Mouse (Mus musculus): ENCODE results near the gene Nxph1. TPM values are rescaled to one million over a fixed set of nuclear protein-coding genes. Genes with fewer than 3 reads are reported as not detected.

Nxph1 gene
- polyA plus RNA-seq, 1 experiment = not detected

- 14% methylated on average over 25 of the region's 25 CpGs for WGBS
- H3K27ac ChIP-seq (ENCODE audit: insufficient read depth, low read depth, low read length) = 0 out of 2 replicates have a peak overlapping the region, but pooled peaks have one; percentile 2
- H3K4me1 ChIP-seq (ENCODE audit: control insufficient read depth, insufficient read depth, low read length) = peaks cover 10% of the 10 kb centered on the region
- TF ChIP-seq POLR2A (IDR thresholded peaks at IDR 0.05; ENCODE audit: insufficient read depth, low read depth, low read length) (no peak), CTCF (IDR thresholded peaks at IDR 0.05; ENCODE audit: insufficient read depth, low read depth, low read length) (no peak)
- H3K4me3 ChIP-seq (ENCODE audit: insufficient read depth, low read depth, low read length) = peak overlapping the region; percentile 31
Observed at GRCm38 (mm10) chr6:8956743-8957528, 8.7 kb downstream of the Nxph1 start.

GRCm38 (mm10) chr6:8957529-8957887 is 9.3 kb downstream of the Nxph1 start:
- Histone ChIP-seq H3K27ac (ENCODE audit: insufficient read depth, low read depth, low read length) (no peak overlapping the region), H3K4me3 (ENCODE audit: insufficient read depth, low read depth, low read length) (0 out of 2 replicates have a peak overlapping the region, but pooled peaks have one; percentile 31), H3K4me1 (ENCODE audit: control insufficient read depth, insufficient read depth, low read length) (peaks cover 10% of the 10 kb centered on the region)
- TF ChIP-seq POLR2A (IDR thresholded peaks at IDR 0.05; ENCODE audit: insufficient read depth, low read depth, low read length) = no peak
- TF ChIP-seq CTCF (IDR thresholded peaks at IDR 0.05; ENCODE audit: insufficient read depth, low read depth, low read length) = no peak
- WGBS = 24% methylated on average over 15 of the region's 15 CpGs

- peak overlapping the region; percentile 29 for H3K4me3 ChIP-seq (ENCODE audit: insufficient read depth, low read depth, low read length)
- 10% methylated on average over 28 of the region's 28 CpGs for WGBS
- TF ChIP-seq POLR2A (IDR thresholded peaks at IDR 0.05; ENCODE audit: insufficient read depth, low read depth, low read length) = no peak
- 0 out of 2 replicates have a peak, but pooled peaks have one; percentile 14 for TF ChIP-seq CTCF (IDR thresholded peaks at IDR 0.05; ENCODE audit: insufficient read depth, low read depth, low read length)
- no peak overlapping the region for H3K27ac ChIP-seq (ENCODE audit: insufficient read depth, low read depth, low read length)
- H3K4me1 ChIP-seq (ENCODE audit: control insufficient read depth, insufficient read depth, low read length) = peaks cover 10% of the 10 kb centered on the region
Observed at GRCm38 (mm10) chr6:8958081-8958919, 10.1 kb downstream of the Nxph1 start.

- TF ChIP-seq POLR2A (IDR thresholded peaks at IDR 0.05; ENCODE audit: insufficient read depth, low read depth, low read length) (no peak), CTCF (IDR thresholded peaks at IDR 0.05; ENCODE audit: insufficient read depth, low read depth, low read length) (no peak)
- Histone ChIP-seq H3K4me1 (ENCODE audit: control insufficient read depth, insufficient read depth, low read length) (peaks cover 10% of the 10 kb centered on the region), H3K27ac (ENCODE audit: insufficient read depth, low read depth, low read length) (no peak overlapping the region), H3K4me3 (ENCODE audit: insufficient read depth, low read depth, low read length) (no peak overlapping the region)
- WGBS = 71% methylated on average over 4 of the region's 4 CpGs
Observed at GRCm38 (mm10) chr6:8959810-8960209, 11.6 kb downstream of the Nxph1 start.

- no peak overlapping the region for H3K4me3 ChIP-seq (ENCODE audit: insufficient read depth, low read depth, low read length)
- no peak for TF ChIP-seq CTCF (IDR thresholded peaks at IDR 0.05; ENCODE audit: insufficient read depth, low read depth, low read length)
- TF ChIP-seq POLR2A (IDR thresholded peaks at IDR 0.05; ENCODE audit: insufficient read depth, low read depth, low read length) = no peak
- 69% methylated on average over 2 of the region's 2 CpGs for WGBS
- no peak overlapping the region for H3K27ac ChIP-seq (ENCODE audit: insufficient read depth, low read depth, low read length)
- H3K4me1 ChIP-seq (ENCODE audit: control insufficient read depth, insufficient read depth, low read length) = no peaks in the 10 kb centered on the region
Observed at GRCm38 (mm10) chr6:8970576-8970975, 22.3 kb downstream of the Nxph1 start.

- 64% methylated on average over 4 of the region's 4 CpGs for WGBS
- Histone ChIP-seq H3K27ac (ENCODE audit: insufficient read depth, low read depth, low read length) (no peak overlapping the region), H3K4me1 (ENCODE audit: control insufficient read depth, insufficient read depth, low read length) (no peaks in the 10 kb centered on the region), H3K4me3 (ENCODE audit: insufficient read depth, low read depth, low read length) (no peak overlapping the region)
- no peak for TF ChIP-seq POLR2A (IDR thresholded peaks at IDR 0.05; ENCODE audit: insufficient read depth, low read depth, low read length)
- no peak for TF ChIP-seq CTCF (IDR thresholded peaks at IDR 0.05; ENCODE audit: insufficient read depth, low read depth, low read length)
Observed at GRCm38 (mm10) chr6:8979237-8979871, 31.1 kb downstream of the Nxph1 start.

GRCm38 (mm10) chr6:8996301-8996943 is 48.2 kb downstream of the Nxph1 start:
- no peak overlapping the region for H3K27ac ChIP-seq (ENCODE audit: insufficient read depth, low read depth, low read length)
- no peak overlapping the region for H3K4me3 ChIP-seq (ENCODE audit: insufficient read depth, low read depth, low read length)
- TF ChIP-seq POLR2A (IDR thresholded peaks at IDR 0.05; ENCODE audit: insufficient read depth, low read depth, low read length) = no peak
- no peak for TF ChIP-seq CTCF (IDR thresholded peaks at IDR 0.05; ENCODE audit: insufficient read depth, low read depth, low read length)
- WGBS = 38% methylated on average over 12 of the region's 12 CpGs
- peaks cover 6% of the 10 kb centered on the region; the same call in 1 of the 2 replicates for H3K4me1 ChIP-seq (ENCODE audit: control insufficient read depth, insufficient read depth, low read length)

- TF ChIP-seq CTCF (IDR thresholded peaks at IDR 0.05; ENCODE audit: insufficient read depth, low read depth, low read length) (no peak), POLR2A (IDR thresholded peaks at IDR 0.05; ENCODE audit: insufficient read depth, low read depth, low read length) (no peak)
- WGBS = 61% methylated on average over 2 of the region's 2 CpGs
- peaks cover 6% of the 10 kb centered on the region; the same call in 1 of the 2 replicates for H3K4me1 ChIP-seq (ENCODE audit: control insufficient read depth, insufficient read depth, low read length)
- H3K27ac ChIP-seq (ENCODE audit: insufficient read depth, low read depth, low read length) = peak overlapping the region; percentile 14; the same call in 1 of the 2 replicates
- H3K4me3 ChIP-seq (ENCODE audit: insufficient read depth, low read depth, low read length) = no peak overlapping the region
Observed at GRCm38 (mm10) chr6:8997326-8997725, 49.1 kb downstream of the Nxph1 start.
